Mouse (Mus musculus): ENCODE results near the gene Tmprss2.
"Not testable (repeated sequence)": the region's sequence is repeated elsewhere in the genome, so short reads cannot be mapped to it uniquely, and the experiment has no call there.

The Tmprss2 gene

GRCm38 (mm10) chr16:97582876-97583275 lies 28.1 kb downstream of the Tmprss2 start:
- DNase-seq = not testable (repeated sequence)

- DNase-seq = no peak
Measured at GRCm38 (mm10) chr16:97569426-97569825, 41.6 kb downstream of the Tmprss2 start.

GRCm38 (mm10) chr16:97568662-97569061 lies 42.3 kb downstream of the Tmprss2 start:
- DNase-seq = peak in 1 of 2 experiments; percentile 44

- no peak for DNase-seq
Measured at GRCm38 (mm10) chr16:97544340-97544739, 66.7 kb downstream of the Tmprss2 start.

- no peak for DNase-seq
Measured at GRCm38 (mm10) chr16:97536859-97537258, 74.1 kb downstream of the Tmprss2 start.

GRCm38 (mm10) chr16:97535808-97536413 lies 75.1 kb downstream of the Tmprss2 start:
- peak; percentile 39 to 69 for DNase-seq

- peak in 1 of 2 experiments; percentile 26 for DNase-seq
Measured at GRCm38 (mm10) chr16:97534876-97535461, 76.0 kb downstream of the Tmprss2 start.

- no peak for DNase-seq
Measured at GRCm38 (mm10) chr16:97534448-97534847, 76.5 kb downstream of the Tmprss2 start.

- DNase-seq = no peak
Measured at GRCm38 (mm10) chr16:97533751-97534150, 77.2 kb downstream of the Tmprss2 start.

GRCm38 (mm10) chr16:97533126-97533525 lies 77.9 kb downstream of the Tmprss2 start:
- no peak for DNase-seq

- no peak for DNase-seq
Measured at GRCm38 (mm10) chr16:97529241-97529640, 81.8 kb downstream of the Tmprss2 start.

- peak in 1 of 2 experiments; percentile 31 for DNase-seq
Measured at GRCm38 (mm10) chr16:97523024-97523423, 88.0 kb downstream of the Tmprss2 start.

GRCm38 (mm10) chr16:97521983-97522382 lies 89.0 kb downstream of the Tmprss2 start:
- no peak for DNase-seq

GRCm38 (mm10) chr16:97516341-97516740 lies 94.7 kb downstream of the Tmprss2 start:
- no peak for DNase-seq
